Mouse (Mus musculus) midbrain, embryonic 14.5 days (tissue): ENCODE results near the gene Vat1l. TPM values are rescaled to one million over a fixed set of nuclear protein-coding genes. Genes with fewer than 3 reads are reported as not detected.

Experiments used
- ATAC-seq: fragments of 200-750 bp; cut with Nextera tagmentation; 2 replicates; pipeline ENCODE4 v1.8.0; 2017; ENCODE audit warnings: moderate number of reproducible peaks, moderate library complexity; ENCODE audit not compliant: low FRiP score, low TSS enrichment
- DNase-seq: peaks from one replicate; pipeline ENCODE4 v3.0.0-alpha.2; 2015
- H3K27ac ChIP-seq: fragments of 300-500 bp; sonication (generic); replicated peaks from 2 replicates; pipeline ENCODE4 v1.5.1; 2014; ENCODE audit warnings: mild to moderate bottlenecking, low read depth, low read length, moderate library complexity
- H3K27me3 ChIP-seq: fragments of 300-500 bp; sonication (generic); 2 replicates; pipeline ENCODE4 v1.6.1; 2014; ENCODE audit warnings: low read length, control low read depth, mixed read lengths; ENCODE audit not compliant: control insufficient read depth, insufficient read depth
- H3K36me3 ChIP-seq: fragments of 300-500 bp; sonication (generic); 2 replicates; pipeline ENCODE4 v1.6.1; 2014; ENCODE audit warnings: low read length, control low read depth; ENCODE audit not compliant: control insufficient read depth, insufficient read depth
- H3K4me1 ChIP-seq: fragments of 300-500 bp; sonication (generic); 2 replicates; pipeline ENCODE4 v1.6.1; 2014; ENCODE audit warnings: mild to moderate bottlenecking, antibody characterized with exemption, low read length, control low read depth; ENCODE audit not compliant: control insufficient read depth, insufficient read depth
- H3K4me2 ChIP-seq: fragments of 300-500 bp; sonication (generic); 2 replicates; pipeline ENCODE4 v1.6.1; 2014; ENCODE audit warnings: mild to moderate bottlenecking, low read length, moderate library complexity
- H3K4me3 ChIP-seq: fragments of 300-500 bp; sonication (generic); replicated peaks from 2 replicates; pipeline ENCODE4 v1.5.1; 2014; ENCODE audit warnings: low read depth, low read length
- H3K9ac ChIP-seq: fragments of 300-500 bp; sonication (generic); replicated peaks from 2 replicates; pipeline ENCODE4 v1.6.1; 2014; ENCODE audit warnings: mild to moderate bottlenecking, low read length, moderate library complexity
- H3K9me3 ChIP-seq: fragments of 300-500 bp; sonication (generic); 2 replicates; pipeline ENCODE4 v1.6.1; 2016; ENCODE audit warnings: low read length, control low read depth, mixed read lengths; ENCODE audit not compliant: control insufficient read depth
- WGBS: fragments of 180-500 bp; shearing (Covaris S2); extraction: QIAGEN DNeasy Blood & Tissue Kit; methylation state at CpG from one replicate; pipeline ENCODE4 v1.1.7; 2014; 5-methylcytosine and 5-hydroxymethylcytosine counted together
- polyA plus RNA-seq: library from polyadenylated mRNA; unstranded; fragments of >200 nt; fragmentation: Nextera tagmentation; extraction: Ambion mirVana; gene quantifications from 2 replicates; pipeline ENCODE4 v1.2.1, GENCODE M21; 2014

The Vat1l gene
- polyA plus RNA-seq, 1 experiment from 2014 or later: 29.5 TPM

GRCm38 (mm10) chr8:114318161-114318560 is 112.7 kb downstream of the Vat1l start:
- peaks cover 3% of the 10 kb centered on the region; the same call in 1 of the 2 replicates for H3K9me3 ChIP-seq
- 54% methylated on average over 4 of the region's 4 CpGs for WGBS
- no peaks in the 10 kb centered on the region for H3K36me3 ChIP-seq
- no peak overlapping the region for H3K9ac ChIP-seq
- no peak overlapping the region for H3K4me2 ChIP-seq
- H3K4me1 ChIP-seq: no peaks in the 10 kb centered on the region
- no peak overlapping the region for H3K27ac ChIP-seq
- DNase-seq (no peak), ATAC-seq (no peak)
- H3K4me3 ChIP-seq: no peak overlapping the region
- H3K27me3 ChIP-seq: no peaks in the 10 kb centered on the region

GRCm38 (mm10) chr8:114322096-114322495 is 116.7 kb downstream of the Vat1l start:
- DNase-seq: no peak
- no peaks in the 10 kb centered on the region for H3K4me1 ChIP-seq
- no peak overlapping the region for H3K4me2 ChIP-seq
- H3K27ac ChIP-seq: no peak overlapping the region
- no peak overlapping the region for H3K9ac ChIP-seq
- 74% methylated on average over 2 of the region's 2 CpGs for WGBS
- H3K27me3 ChIP-seq: no peaks in the 10 kb centered on the region
- H3K9me3 ChIP-seq: peaks cover 3% of the 10 kb centered on the region
- H3K4me3 ChIP-seq: no peak overlapping the region
- H3K36me3 ChIP-seq: no peaks in the 10 kb centered on the region
- no peak for ATAC-seq

- H3K4me1 ChIP-seq: peaks cover 22% of the 10 kb centered on the region
- H3K4me3 ChIP-seq: no peak overlapping the region
- peak; percentile 62 for DNase-seq
- H3K27me3 ChIP-seq: no peaks in the 10 kb centered on the region
- no peaks in the 10 kb centered on the region for H3K9me3 ChIP-seq
- no peak overlapping the region for H3K4me2 ChIP-seq
- no peak overlapping the region; the same call in 1 of the 2 replicates for H3K9ac ChIP-seq
- peak; percentile 34; the same call in 1 of the 2 replicates for ATAC-seq
- peak overlapping the region; percentile 78 for H3K27ac ChIP-seq
- no peaks in the 10 kb centered on the region for H3K36me3 ChIP-seq
- WGBS: 4% methylated on average over 5 of the region's 5 CpGs
Measured at GRCm38 (mm10) chr8:114331928-114332327, 126.5 kb downstream of the Vat1l start.

GRCm38 (mm10) chr8:114332949-114333348 is 127.5 kb downstream of the Vat1l start:
- Histone ChIP-seq H3K4me3 (no peak overlapping the region), H3K4me1 (peaks cover 22% of the 10 kb centered on the region), H3K9ac (no peak overlapping the region), H3K9me3 (no peaks in the 10 kb centered on the region), H3K27me3 (no peaks in the 10 kb centered on the region), H3K27ac (peak overlapping the region; percentile 78), H3K4me2 (no peak overlapping the region), H3K36me3 (no peaks in the 10 kb centered on the region)
- DNase-seq (peak; percentile 72), ATAC-seq (no peak)
- 29% methylated on average over 4 of the region's 4 CpGs for WGBS

DNA sequence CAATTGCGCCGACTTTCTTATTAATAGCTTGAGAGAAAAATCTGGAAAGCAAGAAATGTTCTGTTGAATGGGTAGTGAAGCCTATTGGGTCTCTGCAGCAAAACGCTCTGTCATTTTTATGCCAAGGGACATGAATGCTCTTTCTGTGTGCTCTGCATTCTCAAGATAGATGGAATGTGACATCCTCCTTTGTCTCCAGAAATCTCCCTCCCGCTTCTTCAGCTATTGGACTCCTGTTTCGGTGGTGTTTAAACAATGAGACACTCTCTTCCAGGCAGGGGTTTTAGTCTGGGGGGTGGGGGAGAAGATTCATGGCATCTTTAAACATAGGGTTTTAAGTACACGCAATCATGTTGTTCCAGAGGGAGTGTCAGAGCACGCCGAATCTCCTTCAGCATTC is 130.3 kb downstream of the Vat1l start:
- ATAC-seq (no peak), DNase-seq (peak; percentile 26)
- H3K36me3 ChIP-seq: no peaks in the 10 kb centered on the region
- H3K4me1 ChIP-seq: peaks cover 26% of the 10 kb centered on the region
- no peak overlapping the region for H3K4me3 ChIP-seq
- H3K9ac ChIP-seq: no peak overlapping the region
- no peaks in the 10 kb centered on the region for H3K27me3 ChIP-seq
- no peak overlapping the region for H3K27ac ChIP-seq
- H3K4me2 ChIP-seq: no peak overlapping the region
- no peaks in the 10 kb centered on the region for H3K9me3 ChIP-seq
- WGBS: 33% methylated on average over 8 of the region's 8 CpGs

DNA sequence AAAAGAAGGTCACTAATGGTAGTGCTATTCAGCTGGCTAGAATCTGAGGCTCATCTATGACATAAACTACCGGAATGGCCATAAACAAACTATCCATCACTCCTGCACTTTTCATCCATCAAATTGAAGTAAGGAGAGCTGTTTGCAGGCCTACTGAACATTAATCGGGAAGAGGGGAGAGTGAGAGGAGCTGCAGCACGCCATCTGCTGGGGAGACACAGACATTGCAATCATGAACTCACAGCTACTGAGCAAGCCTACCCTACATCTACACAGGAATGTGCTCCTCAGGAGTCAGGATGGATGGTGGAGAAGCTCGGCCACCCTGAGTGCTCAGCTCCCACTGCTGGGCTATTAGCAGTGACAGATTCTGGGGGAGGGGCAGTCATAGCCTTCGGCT is 136.9 kb downstream of the Vat1l start:
- Histone ChIP-seq H3K4me3 (no peak overlapping the region), H3K27ac (no peak overlapping the region), H3K9me3 (no peaks in the 10 kb centered on the region), H3K4me1 (0 out of 2 replicates have a peak, but pooled peaks cover 8% of the 10 kb centered on the region), H3K9ac (no peak overlapping the region), H3K36me3 (no peaks in the 10 kb centered on the region), H3K27me3 (no peaks in the 10 kb centered on the region), H3K4me2 (no peak overlapping the region)
- ATAC-seq (no peak), DNase-seq (no peak)
- 73% methylated on average over 5 of the region's 5 CpGs for WGBS

DNA sequence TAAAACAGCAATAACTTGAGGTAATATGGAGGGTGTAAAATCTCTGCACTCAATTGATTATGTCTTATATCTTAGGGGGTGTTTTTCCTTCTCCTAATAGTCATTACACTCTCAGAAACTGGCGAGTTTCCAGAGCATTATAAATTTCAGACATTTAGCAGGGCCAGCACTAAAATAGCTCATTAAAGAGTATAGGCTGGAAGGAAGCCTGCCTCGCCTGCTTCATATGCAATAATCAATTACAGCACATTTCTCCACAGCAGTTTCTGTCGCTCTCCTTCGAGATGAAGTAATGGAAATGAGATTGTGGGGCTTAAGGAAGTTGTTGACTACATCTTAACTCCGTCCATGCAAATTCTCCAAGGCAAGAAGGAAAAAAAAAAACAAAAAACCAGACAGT is 139.4 kb downstream of the Vat1l start:
- WGBS: 77% methylated on average over 5 of the region's 5 CpGs
- DNase-seq: no peak
- Histone ChIP-seq H3K9me3 (no peaks in the 10 kb centered on the region), H3K9ac (no peak overlapping the region), H3K4me1 (0 out of 2 replicates have a peak, but pooled peaks cover 8% of the 10 kb centered on the region), H3K27me3 (no peaks in the 10 kb centered on the region), H3K27ac (no peak overlapping the region), H3K4me3 (no peak overlapping the region), H3K36me3 (no peaks in the 10 kb centered on the region), H3K4me2 (no peak overlapping the region)
- ATAC-seq: no peak

- Histone ChIP-seq H3K4me3 (no peak overlapping the region), H3K36me3 (no peaks in the 10 kb centered on the region), H3K9ac (no peak overlapping the region), H3K4me1 (0 out of 2 replicates have a peak, but pooled peaks cover under 1% of the 10 kb centered on the region), H3K27ac (no peak overlapping the region), H3K27me3 (no peaks in the 10 kb centered on the region), H3K9me3 (no peaks in the 10 kb centered on the region), H3K4me2 (no peak overlapping the region)
- DNase-seq: no peak
- no peak for ATAC-seq
- WGBS: 68% methylated on average over 2 of the region's 2 CpGs
Measured at GRCm38 (mm10) chr8:114346045-114346444, 140.6 kb downstream of the Vat1l start.

GRCm38 (mm10) chr8:114351643-114352427 is 146.4 kb downstream of the Vat1l start:
- H3K9me3 ChIP-seq: no peaks in the 10 kb centered on the region
- H3K27ac ChIP-seq: no peak overlapping the region
- H3K4me1 ChIP-seq: no peaks in the 10 kb centered on the region; the same call in 1 of the 2 replicates
- no peaks in the 10 kb centered on the region for H3K36me3 ChIP-seq
- H3K4me2 ChIP-seq: no peak overlapping the region
- ATAC-seq: no peak
- H3K9ac ChIP-seq: no peak overlapping the region
- H3K27me3 ChIP-seq: no peaks in the 10 kb centered on the region
- DNase-seq: peak; percentile 29
- H3K4me3 ChIP-seq: no peak overlapping the region
- WGBS: 62% methylated on average over 14 of the region's 14 CpGs
